Mouse (Mus musculus) neural tube, embryonic 11.5 days (tissue): ENCODE measurements around the gene Ptchd1. TPM values are rescaled to one million over a fixed set of nuclear protein-coding genes. Genes with fewer than 3 reads are reported as not detected.

Experiments
- ATAC-seq: fragments of 200-750 bp; cut with Nextera tagmentation; 2 replicates; pipeline ENCODE4 v1.8.0; 2017; ENCODE audit warnings: moderate number of reproducible peaks, mild to moderate bottlenecking, moderate TSS enrichment, moderate library complexity; ENCODE audit not compliant: insufficient read depth, low FRiP score, low TSS enrichment
- DNase-seq: peaks from one replicate; pipeline ENCODE4 v3.0.0-alpha.2; 2015; ENCODE audit warnings: low spot score
- H3K27ac ChIP-seq: fragments of 300-500 bp; sonication (generic); 2 replicates; pipeline ENCODE4 v1.5.1; 2014; ENCODE audit warnings: low read depth, mild to moderate bottlenecking, low read length
- H3K27me3 ChIP-seq: fragments of 300-500 bp; sonication (generic); 2 replicates; pipeline ENCODE4 v1.6.1; 2014; ENCODE audit warnings: mild to moderate bottlenecking, low read length, mixed read lengths; ENCODE audit not compliant: control insufficient read depth, insufficient read depth
- H3K36me3 ChIP-seq: fragments of 300-500 bp; sonication (generic); 2 replicates; pipeline ENCODE4 v1.6.1; 2014; ENCODE audit warnings: mild to moderate bottlenecking, low read length, moderate library complexity, mixed read lengths; ENCODE audit not compliant: control insufficient read depth, insufficient read depth
- H3K4me1 ChIP-seq: fragments of 300-500 bp; sonication (generic); 2 replicates; pipeline ENCODE4 v1.6.1; 2014; ENCODE audit warnings: low read length, mixed read lengths; ENCODE audit not compliant: control insufficient read depth, insufficient read depth
- H3K4me2 ChIP-seq: fragments of 300-500 bp; sonication (generic); 2 replicates; pipeline ENCODE4 v1.6.1; 2014; ENCODE audit warnings: low read depth, mild to moderate bottlenecking, moderate library complexity
- H3K4me3 ChIP-seq: fragments of 300-500 bp; sonication (generic); 2 replicates; pipeline ENCODE4 v1.5.1; 2014; ENCODE audit warnings: low read depth, low read length
- H3K9ac ChIP-seq: fragments of 300-500 bp; sonication (generic); 2 replicates; pipeline ENCODE4 v1.6.1; 2014; ENCODE audit warnings: mild to moderate bottlenecking, low read length
- H3K9me3 ChIP-seq: fragments of 300-500 bp; sonication (generic); 2 replicates; pipeline ENCODE4 v1.6.1; 2016; ENCODE audit warnings: low read length; ENCODE audit not compliant: control insufficient read depth
- polyA plus RNA-seq: library from polyadenylated mRNA; unstranded; fragments of >200 nt; fragmentation: Nextera tagmentation; extraction: Ambion mirVana; gene quantifications from 2 replicates; pipeline ENCODE4 v1.2.1, GENCODE M21; 2014

The Ptchd1 gene
- polyA plus RNA-seq, 1 experiment from 2014 or later = 0.93 TPM

GRCm38 (mm10) chrX:155543780-155544179, 79.8 kb downstream of the Ptchd1 start:
- no peak for DNase-seq
- Histone ChIP-seq H3K9ac (no peak overlapping the region), H3K4me3 (no peak overlapping the region), H3K4me2 (no peak overlapping the region), H3K27ac (no peak overlapping the region), H3K36me3 (no peaks in the 10 kb centered on the region), H3K4me1 (no peaks in the 10 kb centered on the region), H3K9me3 (no peaks in the 10 kb centered on the region), H3K27me3 (no peaks in the 10 kb centered on the region)
- no peak for ATAC-seq

Other genes starting within 250 kb of the Ptchd1 start
- not detected in 2 replicates for gene Gm15155, start 927 bp upstream of the Ptchd1 start, polyA plus RNA-seq